Mouse (Mus musculus) testis, adult 2 months (tissue): ENCODE results near the gene Optc. TPM values are rescaled to one million over a fixed set of nuclear protein-coding genes. Genes with fewer than 3 reads are reported as not detected.

Source experiments
- H3K27ac ChIP-seq: fragments of 200-500 bp; 2 replicates; pipeline ENCODE4 v1.5.1; 2012; ENCODE audit warnings: low read depth, low read length; ENCODE audit not compliant: control insufficient read depth, insufficient read depth
- H3K27me3 ChIP-seq: fragments of 200-500 bp; 2 replicates; pipeline ENCODE4 v1.6.1; 2012; ENCODE audit warnings: mild to moderate bottlenecking, low read length, moderate library complexity; ENCODE audit not compliant: control insufficient read depth, insufficient read depth
- H3K36me3 ChIP-seq: fragments of 200-500 bp; 2 replicates; pipeline ENCODE4 v1.6.1; 2012; ENCODE audit warnings: mild to moderate bottlenecking, low read length; ENCODE audit not compliant: control insufficient read depth, insufficient read depth
- H3K4me1 ChIP-seq: fragments of 200-500 bp; 2 replicates; pipeline ENCODE4 v1.6.1; 2012; ENCODE audit warnings: low read length; ENCODE audit not compliant: control insufficient read depth, insufficient read depth
- H3K4me3 ChIP-seq: fragments of 200-500 bp; 2 replicates; pipeline ENCODE4 v1.5.1; 2012; ENCODE audit warnings: low read depth, mild to moderate bottlenecking, low read length, moderate library complexity, mixed read lengths; ENCODE audit not compliant: control insufficient read depth
- CTCF ChIP-seq: fragments of 200-500 bp; IDR thresholded peaks from 2 replicates; pipeline ENCODE4 v1.5.1; 2012; ENCODE audit warnings: low read depth, mild to moderate bottlenecking, inconsistent platforms, low read length, moderate library complexity; ENCODE audit not compliant: control insufficient read depth, insufficient read depth, insufficient replicate concordance
- POLR2A ChIP-seq: fragments of 200-500 bp; IDR thresholded peaks from 2 replicates; pipeline ENCODE4 v1.6.1; 2012; ENCODE audit warnings: low read depth, mild to moderate bottlenecking, inconsistent platforms, low read length, moderate library complexity; ENCODE audit not compliant: control insufficient read depth
- polyA plus RNA-seq: library from polyadenylated mRNA; depleted of rRNA; stranded (reverse); fragments of >200 nt; gene quantifications from 2 replicates; pipeline ENCODE4 v1.2.3, GENCODE M21; 2012

The Optc gene
- polyA plus RNA-seq, 1 experiment: 0.86 TPM

DNA sequence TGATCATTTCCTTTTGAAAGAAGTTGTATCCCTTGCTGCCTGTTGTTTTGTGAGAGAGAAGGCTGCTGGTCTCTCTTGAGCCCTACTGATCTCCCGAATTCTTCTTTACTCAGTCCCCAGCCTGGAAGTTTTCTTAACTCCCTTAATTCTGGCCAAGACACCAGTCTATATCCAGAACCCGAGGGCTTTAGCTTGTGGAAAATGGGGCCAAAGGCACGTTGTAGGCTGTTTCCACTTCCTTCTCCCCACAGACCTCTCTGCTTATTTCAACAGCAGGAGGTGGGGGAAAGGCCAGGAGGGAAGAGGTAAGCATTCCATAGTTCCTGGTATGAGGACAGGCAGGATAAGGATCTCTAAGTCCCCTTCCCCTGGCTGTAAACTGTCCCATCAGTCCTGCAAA lies 22.2 kb upstream of the Optc start:
- TF ChIP-seq CTCF: no peak
- TF ChIP-seq POLR2A: no peak
- no peaks in the 10 kb centered on the region for H3K36me3 ChIP-seq
- no peaks in the 10 kb centered on the region for H3K27me3 ChIP-seq
- H3K27ac ChIP-seq: no peak overlapping the region
- H3K4me1 ChIP-seq: no peaks in the 10 kb centered on the region; the same call in 1 of the 2 replicates
- H3K4me3 ChIP-seq: no peak overlapping the region

DNA sequence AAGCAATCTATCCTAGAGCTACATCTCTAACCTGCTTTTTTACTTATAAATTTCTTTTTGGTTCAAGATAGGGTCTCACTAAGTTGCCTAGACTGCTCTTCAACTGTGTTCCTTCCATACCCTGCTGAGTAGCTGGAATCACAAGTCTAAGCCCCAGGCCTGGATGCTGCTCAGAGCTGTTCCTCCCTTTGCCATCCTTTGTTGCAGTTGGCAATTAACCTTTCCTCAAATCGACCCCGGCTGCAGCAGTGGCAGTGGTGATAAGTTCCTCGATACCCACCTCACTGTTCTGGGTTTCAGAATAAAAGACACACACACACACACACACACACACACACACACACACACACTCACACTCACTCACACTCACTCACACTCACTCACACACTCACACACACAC lies 17.4 kb upstream of the Optc start:
- Histone ChIP-seq H3K27ac (no peak overlapping the region), H3K27me3 (no peaks in the 10 kb centered on the region), H3K36me3 (no peaks in the 10 kb centered on the region), H3K4me3 (no peak overlapping the region), H3K4me1 (no peaks in the 10 kb centered on the region)
- TF ChIP-seq POLR2A (no peak), CTCF (no peak)

DNA sequence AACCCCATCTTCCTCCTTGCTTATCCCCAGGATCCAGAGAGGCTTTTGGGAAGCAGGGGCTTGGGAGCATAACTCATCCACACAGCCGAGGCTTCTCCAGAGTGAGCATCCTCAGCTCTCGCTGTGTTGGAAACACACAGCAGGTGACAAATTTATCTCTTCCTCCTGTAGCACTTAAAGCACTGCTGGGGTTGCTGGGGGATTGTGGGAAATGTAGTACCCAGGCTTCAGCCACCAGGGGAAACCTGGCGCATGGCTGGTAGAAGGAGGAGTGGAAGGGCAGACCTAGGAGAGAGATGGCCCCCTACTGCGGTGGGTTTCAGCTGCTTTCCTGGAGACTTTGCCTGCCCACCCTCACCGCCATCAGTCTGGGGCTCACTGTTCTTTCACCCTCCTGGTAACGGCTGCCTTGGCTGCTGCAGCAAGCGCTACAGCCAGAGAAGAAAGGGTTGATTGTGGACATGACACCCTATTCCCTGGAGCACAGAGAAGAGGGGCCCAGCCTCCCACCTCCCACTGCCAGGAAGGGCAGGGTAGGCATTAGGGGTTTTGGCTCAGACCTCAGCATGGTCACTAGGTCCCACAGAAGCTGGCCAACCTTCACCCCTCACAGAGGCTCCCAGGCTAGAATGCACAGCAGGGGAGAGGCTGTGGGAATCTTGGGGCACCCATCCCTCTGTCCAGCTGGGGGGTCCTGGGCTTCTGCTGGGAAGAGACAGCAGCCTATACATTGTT lies 16.5 kb upstream of the Optc start:
- no peak overlapping the region for H3K4me3 ChIP-seq
- no peak overlapping the region for H3K27ac ChIP-seq
- H3K4me1 ChIP-seq: no peaks in the 10 kb centered on the region
- no peaks in the 10 kb centered on the region for H3K27me3 ChIP-seq
- TF ChIP-seq CTCF (0 out of 2 replicates have a peak, but pooled peaks have one; percentile 3), POLR2A (no peak)
- no peaks in the 10 kb centered on the region for H3K36me3 ChIP-seq

DNA sequence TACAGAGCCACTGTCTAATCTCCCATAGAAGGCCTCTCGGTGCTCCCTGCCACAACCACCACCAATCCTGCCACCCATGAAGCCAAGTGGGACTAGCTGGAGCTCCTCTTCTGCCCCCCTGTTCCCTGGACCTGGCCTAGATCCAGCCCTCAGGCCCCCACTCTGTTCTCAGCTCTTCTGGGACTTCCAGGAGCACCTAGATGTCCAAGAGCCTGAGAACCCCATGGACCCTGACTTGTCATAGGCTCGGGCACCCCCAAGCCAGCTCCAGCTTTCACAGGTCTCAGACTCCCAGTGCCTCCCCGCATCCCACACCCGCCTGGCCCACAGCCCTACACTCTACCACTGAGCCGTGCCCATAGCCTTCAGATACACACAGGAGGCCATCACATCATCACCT lies 15.3 kb upstream of the Optc start:
- H3K4me1 ChIP-seq: no peaks in the 10 kb centered on the region
- no peaks in the 10 kb centered on the region for H3K36me3 ChIP-seq
- no peak overlapping the region for H3K4me3 ChIP-seq
- TF ChIP-seq POLR2A (no peak), CTCF (no peak)
- no peak overlapping the region for H3K27ac ChIP-seq
- no peaks in the 10 kb centered on the region for H3K27me3 ChIP-seq

DNA sequence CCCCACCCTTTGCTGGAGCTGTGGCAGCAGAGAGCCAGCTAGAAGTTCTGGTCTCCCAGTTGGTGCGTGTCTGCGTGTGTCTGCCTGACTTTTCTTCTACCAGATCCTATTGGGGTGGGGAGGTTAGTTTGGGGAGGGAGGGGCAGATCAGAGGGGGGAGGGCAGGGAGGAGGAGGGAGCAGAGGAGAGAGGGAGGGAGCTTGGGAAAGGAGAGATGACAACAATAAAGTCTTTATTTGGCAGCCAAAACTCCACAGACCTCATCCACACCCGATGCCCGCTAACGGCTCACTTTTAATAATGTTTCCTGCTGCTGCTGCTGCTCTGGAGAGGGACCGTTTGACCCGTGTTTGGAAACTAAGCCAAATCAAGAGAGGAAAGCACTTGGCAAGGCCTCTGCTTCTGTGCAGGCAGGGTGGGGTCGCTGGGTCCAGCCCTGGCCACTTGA lies 13.5 kb upstream of the Optc start, which contains the start of gene Prelp:
Prelp (minus strand) TSS at position 111 of the 448 bp plus-strand sequence.
- Histone ChIP-seq H3K27me3 (no peaks in the 10 kb centered on the region), H3K36me3 (no peaks in the 10 kb centered on the region), H3K4me1 (no peaks in the 10 kb centered on the region; the same call in 1 of the 2 replicates), H3K4me3 (no peak within 1 kb of the TSS), H3K27ac (no peak within 1 kb of the TSS; the same call in 1 of the 2 replicates)
- TF ChIP-seq POLR2A: no peak
- TF ChIP-seq CTCF: no peak

- H3K27me3 ChIP-seq: no peaks in the 10 kb centered on the region
- peaks cover under 1% of the 10 kb centered on the region; the same call in 1 of the 2 replicates for H3K4me1 ChIP-seq
- H3K4me3 ChIP-seq: no peak overlapping the region
- TF ChIP-seq CTCF (no peak), POLR2A (no peak)
- H3K36me3 ChIP-seq: no peaks in the 10 kb centered on the region
- H3K27ac ChIP-seq: no peak overlapping the region; the same call in 1 of the 2 replicates
Measured at GRCm38 (mm10) chr1:133920876-133921275, 13.1 kb upstream of the Optc start.

- TF ChIP-seq POLR2A (no peak), CTCF (no peak)
- Histone ChIP-seq H3K36me3 (no peaks in the 10 kb centered on the region), H3K4me3 (no peak overlapping the region), H3K27ac (no peak overlapping the region), H3K4me1 (peaks cover 2% of the 10 kb centered on the region; the same call in 1 of the 2 replicates), H3K27me3 (no peaks in the 10 kb centered on the region)
Measured at GRCm38 (mm10) chr1:133920401-133920800, 12.6 kb upstream of the Optc start.
